Mouse (Mus musculus): ENCODE data around the gene Wnt11. TPM values are rescaled to one million over a fixed set of nuclear protein-coding genes. Genes with fewer than 3 reads are reported as not detected.
A peak's percentile ranks its signal among the peaks of the same experiment; 100 is the strongest.

Gene Wnt11
- polyA plus RNA-seq, 1 experiment from 2014 or later, result 17.4 TPM

GRCm38 (mm10) chr7:98850388-98850787 lies 15.5 kb downstream of the Wnt11 start:
- 65% methylated on average over 5 of the region's 5 CpGs for WGBS
- Histone ChIP-seq H3K36me3 (peaks cover 46% of the 10 kb centered on the region), H3K9ac (no peak overlapping the region), H3K27ac (replicated peaks) (peak overlapping the region; percentile 93), H3K27me3 (replicated peaks) (no peaks in the 10 kb centered on the region), H3K9me3 (no peaks in the 10 kb centered on the region), H3K4me3 (no peak overlapping the region), H3K4me2 (no peak overlapping the region), H3K4me1 (peaks cover 72% of the 10 kb centered on the region)
- ATAC-seq (ENCODE audit: extremely low read depth, insufficient number of reproducible peaks, low FRiP score, low TSS enrichment), result no peak

DNA sequence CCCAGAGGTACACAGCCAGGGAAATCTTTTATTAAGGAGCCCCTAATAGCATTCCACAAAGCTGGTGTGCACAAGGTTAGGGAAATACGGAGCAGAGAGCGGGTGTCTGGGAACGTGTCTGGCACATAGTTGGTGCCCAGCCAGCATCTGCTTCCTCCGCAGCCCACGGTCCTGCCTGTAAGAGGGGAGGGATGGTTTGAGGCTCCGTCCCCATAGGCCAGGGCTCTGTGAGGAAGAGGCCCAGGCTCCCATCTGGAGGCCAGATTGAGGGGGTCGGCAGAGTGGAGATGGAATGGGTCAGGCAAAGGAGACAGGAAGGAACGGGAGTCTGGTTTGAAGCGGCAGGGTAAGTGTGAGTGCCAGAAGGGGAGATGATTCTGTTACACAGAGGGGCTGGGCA lies 16.3 kb downstream of the Wnt11 start:
- H3K27me3 ChIP-seq (replicated peaks), result no peaks in the 10 kb centered on the region
- WGBS, result 8% methylated on average over 9 of the region's 9 CpGs
- peak overlapping the region; percentile 68 for H3K9ac ChIP-seq
- H3K4me1 ChIP-seq, result peaks cover 80% of the 10 kb centered on the region
- peak overlapping the region; percentile 53 for H3K4me2 ChIP-seq
- peak overlapping the region; percentile 93 for H3K27ac ChIP-seq (replicated peaks)
- peaks cover 46% of the 10 kb centered on the region for H3K36me3 ChIP-seq
- peak; percentile 67; the same call in 1 of the 2 replicates for ATAC-seq (ENCODE audit: extremely low read depth, insufficient number of reproducible peaks, low FRiP score, low TSS enrichment)
- no peaks in the 10 kb centered on the region for H3K9me3 ChIP-seq
- peak overlapping the region; percentile 24 for H3K4me3 ChIP-seq

- Histone ChIP-seq H3K4me2 (no peak overlapping the region), H3K4me3 (no peak overlapping the region), H3K4me1 (peaks cover 99% of the 10 kb centered on the region), H3K9ac (no peak overlapping the region), H3K27me3 (replicated peaks) (no peaks in the 10 kb centered on the region), H3K36me3 (peaks cover 35% of the 10 kb centered on the region), H3K27ac (replicated peaks) (peak overlapping the region; percentile 48; the same call in 1 of the 2 replicates), H3K9me3 (no peaks in the 10 kb centered on the region)
- 64% methylated on average over 18 of the region's 18 CpGs for WGBS
- no peak for ATAC-seq (ENCODE audit: extremely low read depth, insufficient number of reproducible peaks, low FRiP score, low TSS enrichment)
Measured at GRCm38 (mm10) chr7:98852950-98853650, 18.2 kb downstream of the Wnt11 start.

- Histone ChIP-seq H3K4me1 (peaks cover 97% of the 10 kb centered on the region), H3K4me3 (no peak overlapping the region), H3K27me3 (replicated peaks) (no peaks in the 10 kb centered on the region), H3K9ac (no peak overlapping the region), H3K36me3 (peaks cover 29% of the 10 kb centered on the region), H3K27ac (replicated peaks) (peak overlapping the region; percentile 34; the same call in 1 of the 2 replicates), H3K9me3 (no peaks in the 10 kb centered on the region), H3K4me2 (no peak overlapping the region)
- ATAC-seq (ENCODE audit: extremely low read depth, insufficient number of reproducible peaks, low FRiP score, low TSS enrichment), result no peak
- WGBS, result 80% methylated on average over 6 of the region's 6 CpGs
Measured at GRCm38 (mm10) chr7:98853806-98854205, 18.9 kb downstream of the Wnt11 start.

GRCm38 (mm10) chr7:98855388-98855787 lies 20.5 kb downstream of the Wnt11 start:
- Histone ChIP-seq H3K9ac (0 out of 2 replicates have a peak overlapping the region, but pooled peaks have one; percentile 13), H3K36me3 (peaks cover 24% of the 10 kb centered on the region), H3K4me3 (no peak overlapping the region), H3K4me2 (no peak overlapping the region), H3K27me3 (replicated peaks) (no peaks in the 10 kb centered on the region), H3K27ac (replicated peaks) (peak overlapping the region; percentile 91), H3K9me3 (no peaks in the 10 kb centered on the region), H3K4me1 (peaks cover 81% of the 10 kb centered on the region)
- WGBS, result 27% methylated on average over 2 of the region's 2 CpGs
- no peak for ATAC-seq (ENCODE audit: extremely low read depth, insufficient number of reproducible peaks, low FRiP score, low TSS enrichment)

- Histone ChIP-seq H3K9me3 (no peaks in the 10 kb centered on the region), H3K27ac (replicated peaks) (peak overlapping the region; percentile 91), H3K36me3 (peaks cover 18% of the 10 kb centered on the region), H3K4me2 (no peak overlapping the region), H3K4me3 (no peak overlapping the region), H3K9ac (0 out of 2 replicates have a peak overlapping the region, but pooled peaks have one; percentile 50), H3K27me3 (replicated peaks) (no peaks in the 10 kb centered on the region), H3K4me1 (peaks cover 79% of the 10 kb centered on the region)
- ATAC-seq (ENCODE audit: extremely low read depth, insufficient number of reproducible peaks, low FRiP score, low TSS enrichment), result no peak
- WGBS, result 34% methylated on average over 3 of the region's 3 CpGs
Measured at GRCm38 (mm10) chr7:98856128-98856527, 21.2 kb downstream of the Wnt11 start.

- H3K4me1 ChIP-seq, result peaks cover 73% of the 10 kb centered on the region
- H3K27ac ChIP-seq (replicated peaks), result peak overlapping the region; percentile 91
- H3K9ac ChIP-seq, result peak overlapping the region; percentile 50; the same call in 1 of the 2 replicates
Measured at GRCm38 (mm10) chr7:98857094-98857493, 22.2 kb downstream of the Wnt11 start.

DNA sequence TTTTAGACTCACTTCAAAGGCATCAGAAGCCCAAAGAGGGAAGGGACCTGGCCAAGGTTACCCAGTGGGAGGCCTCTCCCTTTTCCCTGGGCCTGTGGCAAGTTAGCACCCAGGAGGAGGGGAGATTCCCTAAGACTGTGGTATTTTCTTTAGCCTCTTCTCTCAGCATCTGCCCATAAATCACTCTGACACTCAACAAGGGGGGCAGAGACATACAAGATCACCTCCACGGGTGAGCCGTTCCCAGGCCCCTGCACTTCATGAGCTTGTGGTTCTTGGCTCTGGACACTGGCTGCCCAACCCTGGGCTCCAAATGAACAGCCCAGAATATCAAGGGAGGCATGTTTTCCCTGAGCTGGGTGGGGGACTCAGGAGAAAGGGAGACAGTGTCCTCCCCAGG lies 26.1 kb downstream of the Wnt11 start:
- H3K27ac ChIP-seq (replicated peaks), result no peak overlapping the region
- no peaks in the 10 kb centered on the region for H3K36me3 ChIP-seq
- no peaks in the 10 kb centered on the region for H3K9me3 ChIP-seq
- H3K4me2 ChIP-seq, result no peak overlapping the region
- 0 out of 2 replicates have a peak, but pooled peaks cover 2% of the 10 kb centered on the region for H3K27me3 ChIP-seq (replicated peaks)
- no peak overlapping the region for H3K4me3 ChIP-seq
- H3K4me1 ChIP-seq, result peaks cover 49% of the 10 kb centered on the region
- WGBS, result 37% methylated on average over 2 of the region's 2 CpGs
- ATAC-seq (ENCODE audit: extremely low read depth, insufficient number of reproducible peaks, low FRiP score, low TSS enrichment), result no peak
- H3K9ac ChIP-seq, result no peak overlapping the region

More at GRCm38 (mm10) chr7:98857094-98857493, 22.2 kb downstream of the Wnt11 start:
- Histone ChIP-seq H3K4me2 (peak overlapping the region; percentile 4; the same call in 1 of the 2 replicates), H3K36me3 (peaks cover 18% of the 10 kb centered on the region), H3K27me3 (replicated peaks) (no peaks in the 10 kb centered on the region), H3K4me3 (no peak overlapping the region), H3K9me3 (no peaks in the 10 kb centered on the region)
- peak; percentile 47; the same call in 1 of the 2 replicates for ATAC-seq (ENCODE audit: extremely low read depth, insufficient number of reproducible peaks, low FRiP score, low TSS enrichment)
- WGBS, result 20% methylated on average over 3 of the region's 3 CpGs

GRCm38 (mm10) chr7:98862994-98863393 lies 28.1 kb downstream of the Wnt11 start:
- 60% methylated on average over 5 of the region's 5 CpGs for WGBS
- no peak overlapping the region for H3K9ac ChIP-seq
- ATAC-seq (ENCODE audit: extremely low read depth, insufficient number of reproducible peaks, low FRiP score, low TSS enrichment), result no peak
- no peak overlapping the region for H3K4me2 ChIP-seq
- peaks cover 47% of the 10 kb centered on the region for H3K4me1 ChIP-seq
- no peak overlapping the region for H3K4me3 ChIP-seq
- no peaks in the 10 kb centered on the region for H3K9me3 ChIP-seq
- H3K36me3 ChIP-seq, result no peaks in the 10 kb centered on the region
- no peak overlapping the region for H3K27ac ChIP-seq (replicated peaks)
- peaks cover 2% of the 10 kb centered on the region; the same call in 1 of the 2 replicates for H3K27me3 ChIP-seq (replicated peaks)

GRCm38 (mm10) chr7:98863969-98864718 lies 29.2 kb downstream of the Wnt11 start:
- H3K4me2 ChIP-seq, result no peak overlapping the region
- H3K9me3 ChIP-seq, result no peaks in the 10 kb centered on the region
- ATAC-seq (ENCODE audit: extremely low read depth, insufficient number of reproducible peaks, low FRiP score, low TSS enrichment), result no peak
- H3K27me3 ChIP-seq (replicated peaks), result peaks cover 2% of the 10 kb centered on the region; the same call in 1 of the 2 replicates
- no peak overlapping the region for H3K4me3 ChIP-seq
- peak overlapping the region; percentile 38; the same call in 1 of the 2 replicates for H3K9ac ChIP-seq
- WGBS, result 55% methylated on average over 9 of the region's 9 CpGs
- H3K4me1 ChIP-seq, result peaks cover 54% of the 10 kb centered on the region
- no peaks in the 10 kb centered on the region for H3K36me3 ChIP-seq
- no peak overlapping the region for H3K27ac ChIP-seq (replicated peaks)

DNA sequence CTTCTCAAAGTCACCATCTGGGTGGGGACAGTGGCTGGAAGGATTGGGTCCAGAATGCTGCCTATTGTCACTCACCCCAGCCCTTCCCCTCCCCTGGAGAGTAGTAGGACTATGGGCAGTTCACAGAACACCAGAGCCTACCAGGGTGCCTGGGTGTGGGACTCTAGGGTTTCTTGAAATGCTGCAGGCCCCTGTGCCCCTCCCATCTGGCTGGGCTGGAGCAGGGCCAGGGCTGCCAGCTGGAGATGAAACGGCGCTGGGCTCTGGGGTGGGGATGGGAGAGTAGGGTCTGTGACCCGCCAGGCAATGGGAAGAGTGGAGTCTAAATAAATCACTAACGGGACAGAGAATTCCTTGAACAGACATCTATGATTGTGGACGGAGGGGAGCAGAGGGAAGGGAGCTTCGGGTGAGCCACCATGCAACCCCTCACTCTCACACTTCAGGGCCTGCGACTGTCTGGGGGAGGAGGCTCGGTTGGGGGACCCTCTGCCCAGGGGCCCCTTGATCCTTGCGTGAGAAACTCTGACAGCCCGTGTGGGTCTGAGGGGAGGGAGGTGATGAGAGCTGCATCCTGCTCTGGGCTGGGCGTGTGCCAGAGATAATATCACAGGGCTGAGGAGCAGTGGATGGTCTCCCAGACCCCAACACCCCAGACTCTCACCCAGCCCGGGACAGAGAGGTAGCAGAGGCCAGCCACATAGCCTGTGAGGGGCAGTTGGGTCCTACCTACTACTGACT lies 32.3 kb downstream of the Wnt11 start:
- ATAC-seq (ENCODE audit: extremely low read depth, insufficient number of reproducible peaks, low FRiP score, low TSS enrichment), result peak; percentile 12; the same call in 1 of the 2 replicates
- peak overlapping the region; percentile 46 for H3K4me2 ChIP-seq
- H3K9ac ChIP-seq, result peak overlapping the region; percentile 54
- H3K9me3 ChIP-seq, result no peaks in the 10 kb centered on the region
- peaks cover 72% of the 10 kb centered on the region for H3K4me1 ChIP-seq
- 7% methylated on average over 12 of the region's 12 CpGs for WGBS
- no peak overlapping the region for H3K4me3 ChIP-seq
- H3K27ac ChIP-seq (replicated peaks), result peak overlapping the region; percentile 54
- peaks cover 2% of the 10 kb centered on the region for H3K27me3 ChIP-seq (replicated peaks)
- no peaks in the 10 kb centered on the region for H3K36me3 ChIP-seq
